Mouse (Mus musculus) ES-E14 (cell line): ENCODE measurements around the gene Ccl24. TPM values are rescaled to one million over a fixed set of nuclear protein-coding genes. Genes with fewer than 3 reads are reported as not detected.

Experiments
- DNase-seq: peaks from one replicate; pipeline ENCODE4 v3.0.0-alpha.2; 2013; ENCODE audit warnings: low read depth, low spot score
- H3K27ac ChIP-seq: 2 replicates; pipeline ENCODE4 v1.5.1; 2012; ENCODE audit warnings: low read depth, mild to moderate bottlenecking, low read length, moderate library complexity, mixed read lengths; ENCODE audit not compliant: poor library complexity, insufficient read depth, severe bottlenecking
- H3K36me3 ChIP-seq: 2 replicates; pipeline ENCODE4 v1.6.1; 2012; ENCODE audit warnings: mild to moderate bottlenecking, low read length, moderate library complexity, mixed read lengths; ENCODE audit not compliant: control insufficient read depth, poor library complexity, insufficient read depth, severe bottlenecking
- H3K4me1 ChIP-seq, 2 experiments: fragments of 150-350 bp in 1 of 2; sonication (generic) in 1 of 2; 2 replicates each; pipeline ENCODE4 v1.6.1; 2012; ENCODE audit warnings: low read length in 2 of 2, mild to moderate bottlenecking in 1 of 2, mixed read lengths in 1 of 2; ENCODE audit not compliant: control insufficient read depth in 2 of 2, insufficient read depth in 2 of 2, poor library complexity in 1 of 2
- H3K4me3 ChIP-seq, 2 experiments: fragments of 150-350 bp in 1 of 2; sonication (generic) in 1 of 2; 2 replicates each; pipeline ENCODE4 v1.5.1; 2012; ENCODE audit warnings: low read length in 2 of 2, low read depth in 1 of 2, mild to moderate bottlenecking in 1 of 2, mixed read lengths in 1 of 2; ENCODE audit not compliant: insufficient read depth in 1 of 2, poor library complexity in 1 of 2, severe bottlenecking in 1 of 2
- H3K9ac ChIP-seq: 2 replicates; pipeline ENCODE4 v1.6.1; 2012; ENCODE audit warnings: low read depth, mild to moderate bottlenecking, low read length, mixed read lengths; ENCODE audit not compliant: poor library complexity, insufficient read depth, severe bottlenecking
- H3K9me3 ChIP-seq: fragments of 150-350 bp; sonication (generic); 2 replicates; pipeline ENCODE4 v1.6.1; 2012; ENCODE audit warnings: low read depth, mild to moderate bottlenecking, low read length; ENCODE audit not compliant: control insufficient read depth, insufficient read depth
- CHD2 ChIP-seq: IDR thresholded peaks from 2 replicates; pipeline ENCODE4 v1.6.1; 2014; ENCODE audit warnings: mild to moderate bottlenecking, low read depth, low read length, inconsistent platforms
- HCFC1 ChIP-seq: IDR thresholded peaks from 2 replicates; pipeline ENCODE4 v1.6.1; 2012; ENCODE audit warnings: low read length, inconsistent platforms, borderline replicate concordance; ENCODE audit not compliant: insufficient read depth
- MAFK ChIP-seq: IDR thresholded peaks from 2 replicates; pipeline ENCODE4 v1.6.1; 2014; ENCODE audit warnings: mild to moderate bottlenecking, low read depth, low read length, inconsistent platforms; ENCODE audit not compliant: insufficient read depth
- ZC3H11A ChIP-seq: IDR thresholded peaks from 2 replicates; pipeline ENCODE4 v1.6.1; 2012; ENCODE audit warnings: low read depth, mild to moderate bottlenecking, inconsistent platforms, low read length, borderline replicate concordance
- ZNF384 ChIP-seq: IDR thresholded peaks from 2 replicates; pipeline ENCODE4 v1.6.1; 2012; ENCODE audit warnings: low read depth, low read length, inconsistent platforms
- in situ Hi-C, 2 experiments: fragments of 600-800 bp; cut with MboI; formaldehyde crosslinking; loops; one replicate each; pipeline ENCODE4 v1.15.1; 2025; ENCODE audit warnings: low sequenced_read_pairs in 2 of 2, inconsistent platforms in 1 of 2; ENCODE audit not compliant: unreplicated experiment in 2 of 2
- total RNA-seq: library from RNA; depleted of rRNA; stranded (reverse); fragments of 300-350 nt; gene quantifications from 2 replicates; pipeline ENCODE4 v1.2.3, GENCODE M21; 2012

Ccl24 gene
- total RNA-seq, 1 experiment = not detected

GRCm38 (mm10) chr5:135556259-135556658 lies 16.6 kb downstream of the Ccl24 start:
- Histone ChIP-seq H3K4me1 (no peaks in the 10 kb centered on the region), H3K27ac (no peak overlapping the region), H3K36me3 (no peaks in the 10 kb centered on the region), H3K9ac (no peak overlapping the region), H3K9me3 (peaks cover 4% of the 10 kb centered on the region), H3K4me3 (no peak overlapping the region)
- TF ChIP-seq HCFC1 (no peak), CHD2 (no peak), ZNF384 (no peak), ZC3H11A (no peak), MAFK (no peak)
- no peak for DNase-seq
- in situ Hi-C loops = no loop called here

GRCm38 (mm10) chr5:135551591-135551990 lies 21.3 kb downstream of the Ccl24 start:
- Histone ChIP-seq H3K36me3 (no peaks in the 10 kb centered on the region), H3K4me3 (no peak overlapping the region), H3K27ac (no peak overlapping the region), H3K9me3 (no peaks in the 10 kb centered on the region), H3K9ac (no peak overlapping the region), H3K4me1 (no peaks in the 10 kb centered on the region)
- in situ Hi-C loops = no loop called here
- TF ChIP-seq CHD2 = no peak
- no peak for TF ChIP-seq ZC3H11A
- DNase-seq = no peak

- in situ Hi-C loops = no loop called here
- no peak overlapping the region for H3K9ac ChIP-seq
- no peaks in the 10 kb centered on the region for H3K9me3 ChIP-seq
- TF ChIP-seq ZC3H11A = 0 out of 2 replicates have a peak, but pooled peaks have one; percentile 19
- no peak for TF ChIP-seq MAFK
- H3K4me1 ChIP-seq = no peaks in the 10 kb centered on the region
- H3K36me3 ChIP-seq = no peaks in the 10 kb centered on the region
- H3K4me3 ChIP-seq = no peak overlapping the region
- H3K27ac ChIP-seq = no peak overlapping the region
- DNase-seq = no peak
These were observed 21.9 kb downstream of the Ccl24 start for GRCm38 (mm10) chr5:135550910-135551309.

- TF ChIP-seq HCFC1 (no peak), ZNF384 (peak; percentile 61; the same call in 1 of the 2 replicates)
These were observed 24.9 kb downstream of the Ccl24 start for GRCm38 (mm10) chr5:135547990-135548389.

GRCm38 (mm10) chr5:135544865-135545797 lies 27.7 kb downstream of the Ccl24 start, which contains the start of gene Hip1:
Gene Hip1 (minus strand): TSS chr5:135545120.
- Histone ChIP-seq H3K9ac (peak within 1 kb of the TSS; percentile 67), H3K9me3 (no peaks in the 10 kb centered on the region), H3K4me1 (no peaks in the 10 kb centered on the region), H3K36me3 (no peaks in the 10 kb centered on the region), H3K4me3 (peak within 1 kb of the TSS; percentile 84 to 93), H3K27ac (no peak within 1 kb of the TSS)
- in situ Hi-C loops = no loop called here
- TF ChIP-seq ZNF384 = no peak
- no peak for TF ChIP-seq MAFK
- TF ChIP-seq HCFC1 = no peak
- no peak for TF ChIP-seq ZC3H11A
- peak; percentile 80 for TF ChIP-seq CHD2
- peak; percentile 99 for DNase-seq

More at GRCm38 (mm10) chr5:135547990-135548389, 24.9 kb downstream of the Ccl24 start:
- H3K9ac ChIP-seq = no peak overlapping the region
- no peaks in the 10 kb centered on the region for H3K36me3 ChIP-seq
- in situ Hi-C loops = no loop called here
- DNase-seq = no peak
- H3K27ac ChIP-seq = no peak overlapping the region
- no peaks in the 10 kb centered on the region for H3K4me1 ChIP-seq
- H3K9me3 ChIP-seq = no peaks in the 10 kb centered on the region
- H3K4me3 ChIP-seq = no peak overlapping the region
